Mouse (Mus musculus): ENCODE results near the gene Mesp2.

DNA sequence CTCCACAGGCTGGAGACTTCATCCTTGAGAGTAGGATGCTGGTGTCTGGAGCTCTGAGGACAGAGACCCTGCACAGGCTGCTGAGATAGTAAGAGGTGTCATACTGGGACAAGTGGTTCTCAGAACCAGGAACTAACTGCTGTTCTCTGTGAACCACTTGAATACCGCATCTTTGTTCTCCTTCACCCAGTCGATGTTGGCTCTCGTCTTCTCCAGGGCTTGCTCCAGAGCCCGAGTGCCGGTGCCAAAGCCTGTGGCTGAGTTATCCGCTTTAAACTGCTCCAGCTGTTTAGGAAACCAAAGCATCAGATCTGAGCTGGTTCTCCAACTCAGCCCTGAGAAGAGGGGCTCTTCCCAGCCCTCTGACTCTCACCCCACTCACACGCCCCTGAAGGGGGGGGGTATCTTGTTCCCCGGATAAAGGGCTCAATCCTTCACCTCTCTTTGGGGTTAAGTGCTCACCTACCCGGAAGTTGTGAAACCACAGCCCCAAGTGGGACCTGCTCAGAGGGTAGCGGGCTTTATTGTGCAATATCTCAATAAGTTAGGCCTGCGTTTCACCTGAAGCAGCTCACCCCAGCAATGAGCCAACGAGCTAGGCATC, 11.7 kb downstream of the Mesp2 start:
- no peak for TF ChIP-seq CTCF (IDR thresholded peaks at IDR 0.05; ENCODE audit: extremely low read depth, insufficient read length, insufficient replicate concordance, low read depth, low read length)
- TF ChIP-seq POLR2A (IDR thresholded peaks at IDR 0.05; ENCODE audit: low read depth, low read length) = no peak

All from small intestine, adult 2 months (tissue).